Mouse (Mus musculus) CH12.LX (cell line): ENCODE results near the gene Whrn. TPM values are rescaled to one million over a fixed set of nuclear protein-coding genes. Genes with fewer than 3 reads are reported as not detected.

Source experiments
- DNase-seq: peaks from one replicate; pipeline ENCODE4 v3.0.0-alpha.2; 2013; ENCODE audit errors: extremely low read depth
- H3K27ac ChIP-seq: 2 replicates; pipeline ENCODE4 v1.5.1; 2012; ENCODE audit warnings: low read depth, mild to moderate bottlenecking, control low read depth, moderate library complexity; ENCODE audit not compliant: insufficient read depth
- H3K27me3 ChIP-seq: replicated peaks from 2 replicates; pipeline ENCODE3; 2012; ENCODE audit warnings: inconsistent platforms
- H3K36me3 ChIP-seq, 2 experiments: replicated peaks in 1 of 2; 2 replicates each; pipeline versions ENCODE3 to v1.6.1; 2012; ENCODE audit warnings: inconsistent platforms in 1 of 2, low read length in 1 of 2, mild to moderate bottlenecking in 1 of 2, mixed read lengths in 1 of 2, moderate library complexity in 1 of 2; ENCODE audit not compliant: control insufficient read depth in 1 of 2, insufficient read depth in 1 of 2
- H3K4me1 ChIP-seq, 2 experiments: 2 replicates each; pipeline ENCODE4 v1.6.1; 2012; ENCODE audit warnings: inconsistent platforms in 1 of 2, moderate library complexity in 1 of 2; ENCODE audit not compliant: insufficient read depth in 2 of 2, control insufficient read depth in 1 of 2
- H3K4me2 ChIP-seq: 2 replicates; pipeline ENCODE4 v1.6.1; 2012; ENCODE audit warnings: low read depth, mild to moderate bottlenecking, control low read depth; ENCODE audit not compliant: poor library complexity, insufficient read depth, severe bottlenecking
- H3K4me3 ChIP-seq, 3 experiments: fragments of 150-350 bp in 1 of 3; sonication (generic) in 1 of 3; replicated peaks in 1 of 3; 2 replicates each; pipeline versions ENCODE3 to v1.5.1; 2011 to 2012; ENCODE audit warnings: low read depth in 2 of 3, low read length in 2 of 3, mild to moderate bottlenecking in 2 of 3, moderate library complexity in 2 of 3, control low read depth in 1 of 3, improper control_type of control experiment in 1 of 3, inconsistent platforms in 1 of 3, mixed read lengths in 1 of 3; ENCODE audit not compliant: poor library complexity in 1 of 3
- H3K79me2 ChIP-seq: replicated peaks from 2 replicates; pipeline ENCODE4 v1.6.1; 2012; ENCODE audit warnings: mild to moderate bottlenecking, moderate library complexity; ENCODE audit not compliant: control insufficient read depth, poor library complexity, insufficient read depth, severe bottlenecking; ENCODE audit errors: extremely low read depth
- H3K9ac ChIP-seq: 2 replicates; pipeline ENCODE4 v1.6.1; 2012; ENCODE audit warnings: low read depth, mild to moderate bottlenecking, control low read depth, moderate library complexity; ENCODE audit not compliant: insufficient read depth
- H3K9me3 ChIP-seq: replicated peaks from 2 replicates; pipeline ENCODE3; 2012; ENCODE audit warnings: low read length, inconsistent platforms, mixed read lengths
- BHLHE40 ChIP-seq: IDR thresholded peaks from 2 replicates; pipeline ENCODE4 v1.6.1; 2011; ENCODE audit warnings: mild to moderate bottlenecking, low read depth, low read length, improper control_type of control experiment
- CHD1 ChIP-seq: IDR thresholded peaks from 2 replicates; pipeline ENCODE4 v1.6.1; 2012; ENCODE audit warnings: low read depth, low read length, improper control_type of control experiment, inconsistent platforms
- E2F4 ChIP-seq: IDR thresholded peaks from 2 replicates; pipeline ENCODE4 v1.6.1; 2011; ENCODE audit warnings: low read depth, low read length, improper control_type of control experiment; ENCODE audit not compliant: insufficient replicate concordance
- ELF1 ChIP-seq: IDR thresholded peaks from 2 replicates; pipeline ENCODE4 v1.6.1; 2014; ENCODE audit warnings: low read depth, mild to moderate bottlenecking, inconsistent platforms, low read length, improper control_type of control experiment
- ETS1 ChIP-seq: conservative IDR thresholded peaks from 2 replicates; pipeline ENCODE4 v1.6.1; 2012; ENCODE audit warnings: low read depth, mild to moderate bottlenecking, inconsistent platforms, low read length, improper control_type of control experiment, moderate library complexity
- GABPA ChIP-seq: IDR thresholded peaks from 2 replicates; pipeline ENCODE4 v1.6.1; 2012; ENCODE audit warnings: low read depth, low read length, improper control_type of control experiment, inconsistent platforms; ENCODE audit not compliant: insufficient replicate concordance
- HCFC1 ChIP-seq: IDR thresholded peaks from 2 replicates; pipeline ENCODE4 v1.6.1; 2012; ENCODE audit warnings: low read depth, mild to moderate bottlenecking, inconsistent platforms, low read length, improper control_type of control experiment
- IRF4 ChIP-seq: IDR thresholded peaks from 2 replicates; pipeline ENCODE4 v1.6.1; 2014; ENCODE audit warnings: low read depth, mild to moderate bottlenecking, inconsistent platforms, low read length, improper control_type of control experiment
- JUN ChIP-seq: IDR thresholded peaks from 2 replicates; pipeline ENCODE4 v1.6.1; 2011; ENCODE audit warnings: low read depth, mild to moderate bottlenecking, low read length, improper control_type of control experiment, moderate library complexity; ENCODE audit not compliant: insufficient read depth
- JUND ChIP-seq: conservative IDR thresholded peaks from 2 replicates; pipeline ENCODE4 v1.6.1; 2011; ENCODE audit warnings: low read depth, low read length, improper control_type of control experiment
- MAFK ChIP-seq: IDR thresholded peaks from 2 replicates; pipeline ENCODE4 v1.6.1; 2011; ENCODE audit warnings: low read length, improper control_type of control experiment; ENCODE audit not compliant: insufficient replicate concordance
- MAX ChIP-seq: IDR thresholded peaks from 2 replicates; pipeline ENCODE4 v1.6.1; 2011; ENCODE audit warnings: low read length, improper control_type of control experiment
- MEF2A ChIP-seq: IDR thresholded peaks from 2 replicates; pipeline ENCODE4 v1.6.1; 2014; ENCODE audit warnings: low read depth, mild to moderate bottlenecking, inconsistent platforms, low read length, improper control_type of control experiment, borderline replicate concordance
- NELFE ChIP-seq: IDR thresholded peaks from 2 replicates; pipeline ENCODE4 v1.6.1; 2011; ENCODE audit warnings: low read depth, low read length, improper control_type of control experiment
- PAX5 ChIP-seq: IDR thresholded peaks from 2 replicates; pipeline ENCODE4 v1.6.1; 2012; ENCODE audit warnings: low read length, inconsistent platforms, mixed read lengths
- POLR2A ChIP-seq: IDR thresholded peaks from 2 replicates; pipeline ENCODE4 v1.6.1; 2011; ENCODE audit warnings: low read depth, mild to moderate bottlenecking, improper control_type of control experiment, low read length
- POLR2AphosphoS2 ChIP-seq: IDR thresholded peaks from 2 replicates; pipeline ENCODE4 v1.6.1; 2011; ENCODE audit warnings: low read depth, low read length, improper control_type of control experiment
- RCOR1 ChIP-seq: conservative IDR thresholded peaks from 2 replicates; pipeline ENCODE4 v1.6.1; 2012; ENCODE audit warnings: low read depth, mild to moderate bottlenecking, inconsistent platforms, low read length, improper control_type of control experiment
- SMC3 ChIP-seq: IDR thresholded peaks from 2 replicates; pipeline ENCODE4 v1.6.1; 2011; ENCODE audit warnings: low read depth, low read length, improper control_type of control experiment
- TBP ChIP-seq: conservative IDR thresholded peaks from 2 replicates; pipeline ENCODE4 v1.6.1; 2011; ENCODE audit warnings: low read depth, low read length, improper control_type of control experiment
- ZC3H11A ChIP-seq: IDR thresholded peaks from 2 replicates; pipeline ENCODE4 v1.6.1; 2012; ENCODE audit warnings: low read depth, mild to moderate bottlenecking, inconsistent platforms, low read length, improper control_type of control experiment
- ZKSCAN1 ChIP-seq: IDR thresholded peaks from 2 replicates; pipeline ENCODE4 v1.6.1; 2012; ENCODE audit warnings: low read depth, inconsistent platforms, low read length, improper control_type of control experiment, borderline replicate concordance
- ZNF384 ChIP-seq: IDR thresholded peaks from 2 replicates; pipeline ENCODE4 v1.6.1; 2012; ENCODE audit warnings: low read depth, low read length, improper control_type of control experiment, inconsistent platforms
- dilution Hi-C: fragments of 300-500 bp; cut with MboI; formaldehyde crosslinking; loops from 2 replicates; pipeline ENCODE4 v1.14.3; 2020; ENCODE audit warnings: low sequenced_read_pairs; ENCODE audit not compliant: extremely low pct_unique_long_range_greater_than_20kb, extremely low pct_ligation_motif_present
- in situ Hi-C: fragments of 300-500 bp; cut with MboI; formaldehyde crosslinking; loops from 3 replicates; pipeline ENCODE4 v1.14.3; 2019; ENCODE audit warnings: low sequenced_read_pairs, low pct_ligation_motif_present, low pct_unique_long_range_greater_than_20kb, mixed read lengths
- polyA plus RNA-seq: library from polyadenylated mRNA; unstranded; fragments of >175 nt; gene quantifications from 2 replicates; pipeline ENCODE4 v1.2.1, GENCODE M21; 2012; ENCODE audit warnings: low read depth; ENCODE audit not compliant: insufficient read length
- total RNA-seq, 2 experiments: library from RNA; depleted of rRNA; stranded (reverse); fragments of 300-350 nt in 1 of 2; fragments of >200 nt in 1 of 2; gene quantifications; 2 replicates each; pipeline ENCODE4 v1.2.3; 2012 to 2014

Whrn gene
- total and polyA plus RNA-seq, 3 experiments, result 0.99 to 9.4 (median 4.5) TPM

GRCm38 (mm10) chr4:63423231-63423630, 72.6 kb downstream of the Whrn start:
- no peak overlapping the region for H3K4me3 ChIP-seq
- no peak overlapping the region for H3K9ac ChIP-seq
- H3K27me3 ChIP-seq, result no peaks in the 10 kb centered on the region
- no peak overlapping the region for H3K27ac ChIP-seq
- dilution Hi-C loops (no loop called here), in situ Hi-C loops (loop anchor here (25.0 kb wide), 2 partner anchors 339 to 514 kb away; no protein-coding TSS in a partner anchor)
- H3K79me2 ChIP-seq, result no peaks in the 10 kb centered on the region
- no peak overlapping the region for H3K4me2 ChIP-seq
- H3K9me3 ChIP-seq, result no peaks in the 10 kb centered on the region
- H3K36me3 ChIP-seq, result peaks cover 0 to 9% of the 10 kb centered on the region in 2 experiments
- no peak for TF ChIP-seq ZNF384
- TF ChIP-seq SMC3, result no peak
- TF ChIP-seq MAFK, result no peak
- no peak for TF ChIP-seq MAX
- no peak for TF ChIP-seq PAX5
- TF ChIP-seq E2F4, result no peak
- no peak for TF ChIP-seq ZC3H11A
- no peak for TF ChIP-seq BHLHE40
- H3K4me1 ChIP-seq, result peaks cover 3 to 19% of the 10 kb centered on the region in 2 experiments; a peak in 2 of 4 replicates
- DNase-seq, result no peak

- H3K4me3 ChIP-seq, result no peak overlapping the region
- no peak overlapping the region for H3K27ac ChIP-seq
- no peaks in the 10 kb centered on the region for H3K9me3 ChIP-seq
- peaks cover 3 to 26% of the 10 kb centered on the region in 2 experiments; a peak in 2 of 4 replicates for H3K4me1 ChIP-seq
- in situ Hi-C loops (loop anchor here (25.0 kb wide), 2 partner anchors 342 to 517 kb away; no protein-coding TSS in a partner anchor), dilution Hi-C loops (no loop called here)
- no peaks in the 10 kb centered on the region for H3K79me2 ChIP-seq
- H3K27me3 ChIP-seq, result no peaks in the 10 kb centered on the region
- DNase-seq, result no peak
- TF ChIP-seq JUN, result no peak
- no peak for TF ChIP-seq IRF4
- TF ChIP-seq POLR2A, result no peak
- TF ChIP-seq RCOR1, result no peak
- no peak for TF ChIP-seq ZKSCAN1
- TF ChIP-seq CHD1, result no peak
- TF ChIP-seq ZNF384, result no peak
- TF ChIP-seq PAX5, result no peak
- no peak for TF ChIP-seq TBP
- no peak for TF ChIP-seq GABPA
- TF ChIP-seq ETS1, result no peak
- TF ChIP-seq NELFE, result no peak
- TF ChIP-seq MAFK, result no peak
- TF ChIP-seq HCFC1, result no peak
- no peak for TF ChIP-seq POLR2AphosphoS2
- no peak for TF ChIP-seq MEF2A
- no peak for TF ChIP-seq JUND
- TF ChIP-seq MAX, result no peak
- no peak for TF ChIP-seq ELF1
- no peak overlapping the region for H3K9ac ChIP-seq
- H3K36me3 ChIP-seq, result peaks cover 0 to 18% of the 10 kb centered on the region in 2 experiments
- H3K4me2 ChIP-seq, result no peak overlapping the region
Measured at GRCm38 (mm10) chr4:63420143-63420920, 75.5 kb downstream of the Whrn start.
